Mouse (Mus musculus) MEL (cell line): ENCODE data around the gene Ssh2. TPM values are rescaled to one million over a fixed set of nuclear protein-coding genes. Genes with fewer than 3 reads are reported as not detected.

Experiments used
- DNase-seq: peaks from one replicate; pipeline ENCODE4 v3.0.0; 2011; ENCODE audit warnings: low read depth, low spot score
- H3K27ac ChIP-seq: 2 replicates; pipeline ENCODE4 v1.5.1; 2012; ENCODE audit warnings: low read depth, mild to moderate bottlenecking, control low read depth, low read length, moderate library complexity; ENCODE audit not compliant: control insufficient read depth
- H3K27me3 ChIP-seq, 2 experiments: fragments of 150-350 bp in 1 of 2; sonication (generic) in 1 of 2; 2 replicates each; pipeline ENCODE4 v1.6.1; 2012; ENCODE audit warnings: low read length in 2 of 2, mild to moderate bottlenecking in 2 of 2, improper control_type of control experiment in 1 of 2, moderate library complexity in 1 of 2; ENCODE audit not compliant: insufficient read depth in 2 of 2, control insufficient read depth in 1 of 2
- H3K36me3 ChIP-seq, 2 experiments: 2 replicates each; pipeline ENCODE4 v1.6.1; 2012 to 2014; ENCODE audit warnings: low read length in 2 of 2, improper control_type of control experiment in 1 of 2, inconsistent platforms in 1 of 2, mild to moderate bottlenecking in 1 of 2; ENCODE audit not compliant: insufficient read depth in 2 of 2, control insufficient read depth in 1 of 2
- H3K4me1 ChIP-seq, 2 experiments: fragments of 150-350 bp in 1 of 2; sonication (generic) in 1 of 2; 2 replicates each; pipeline ENCODE4 v1.6.1; 2012; ENCODE audit warnings: low read length in 2 of 2, improper control_type of control experiment in 1 of 2, mild to moderate bottlenecking in 1 of 2; ENCODE audit not compliant: insufficient read depth in 2 of 2, control insufficient read depth in 1 of 2
- H3K4me3 ChIP-seq, 2 experiments: fragments of 150-350 bp in 1 of 2; sonication (generic) in 1 of 2; 2 replicates each; pipeline ENCODE4 v1.5.1; 2012; ENCODE audit warnings: low read depth in 2 of 2, low read length in 2 of 2, mild to moderate bottlenecking in 2 of 2, moderate library complexity in 2 of 2, control low read depth in 1 of 2, improper control_type of control experiment in 1 of 2; ENCODE audit not compliant: control insufficient read depth in 1 of 2, insufficient read depth in 1 of 2
- H3K79me2 ChIP-seq: 2 replicates; pipeline ENCODE4 v1.6.1; 2012; ENCODE audit warnings: mild to moderate bottlenecking, low read length, moderate library complexity; ENCODE audit not compliant: control insufficient read depth, poor library complexity, insufficient read depth
- H3K9ac ChIP-seq: 2 replicates; pipeline ENCODE4 v1.6.1; 2012; ENCODE audit warnings: low read depth, mild to moderate bottlenecking, control low read depth, low read length, moderate library complexity; ENCODE audit not compliant: control insufficient read depth, poor library complexity, severe bottlenecking
- H3K9me3 ChIP-seq: fragments of 150-350 bp; sonication (generic); replicated peaks from 2 replicates; pipeline ENCODE4 v1.6.1; 2012; ENCODE audit warnings: mild to moderate bottlenecking, low read length, improper control_type of control experiment, moderate library complexity; ENCODE audit not compliant: insufficient read depth
- ELF1 ChIP-seq: IDR thresholded peaks from 2 replicates; pipeline ENCODE4 v1.6.1; 2014; ENCODE audit warnings: low read depth, mild to moderate bottlenecking, inconsistent platforms, low read length, improper control_type of control experiment, moderate library complexity
- ETS1 ChIP-seq: IDR thresholded peaks from 2 replicates; pipeline ENCODE4 v1.6.1; 2012; ENCODE audit warnings: low read depth, mild to moderate bottlenecking, inconsistent platforms, low read length, improper control_type of control experiment, moderate library complexity
- GATA1 ChIP-seq: IDR thresholded peaks from 2 replicates; pipeline ENCODE4 v1.6.1; 2011; ENCODE audit warnings: low read depth, low read length, improper control_type of control experiment
- JUND ChIP-seq: IDR thresholded peaks from 2 replicates; pipeline ENCODE4 v1.6.1; 2011; ENCODE audit warnings: low read depth, mild to moderate bottlenecking, improper control_type of control experiment, low read length
- MAX ChIP-seq: IDR thresholded peaks from 2 replicates; pipeline ENCODE4 v1.6.1; 2011; ENCODE audit warnings: low read length, improper control_type of control experiment
- RAD21 ChIP-seq: IDR thresholded peaks from 2 replicates; pipeline ENCODE4 v1.6.1; 2011; ENCODE audit warnings: mild to moderate bottlenecking, low read depth, low read length, improper control_type of control experiment
- SIN3A ChIP-seq: IDR thresholded peaks from 2 replicates; pipeline ENCODE4 v1.6.1; 2012; ENCODE audit warnings: low read length, improper control_type of control experiment, inconsistent platforms
- SMC3 ChIP-seq: IDR thresholded peaks from 2 replicates; pipeline ENCODE4 v1.6.1; 2011; ENCODE audit warnings: low read depth, low read length, improper control_type of control experiment
- USF2 ChIP-seq, 2 experiments: IDR thresholded peaks; 2 replicates each; pipeline ENCODE4 v1.6.1; 2011 to 2012; ENCODE audit warnings: improper control_type of control experiment in 2 of 2, low read length in 2 of 2, borderline replicate concordance in 1 of 2, inconsistent platforms in 1 of 2, low read depth in 1 of 2, mild to moderate bottlenecking in 1 of 2; ENCODE audit not compliant: insufficient read depth in 1 of 2
- polyA plus RNA-seq, 2 experiments: library from polyadenylated mRNA; stranded (reverse) in 1 of 2; unstranded in 1 of 2; fragments of >175 nt in 1 of 2; fragments of >200 nt in 1 of 2; gene quantifications; 2 replicates each; pipeline versions ENCODE4 v1.2.1 to v1.2.4; 2012; ENCODE audit warnings: low replicate concordance in 2 of 2, low read depth in 1 of 2; ENCODE audit not compliant: insufficient read length in 2 of 2, insufficient read depth in 1 of 2, missing spikeins in 1 of 2
- total RNA-seq: library from RNA; depleted of rRNA; stranded (reverse); fragments of 300-350 nt; gene quantifications from 2 replicates; pipeline ENCODE4 v1.2.3, GENCODE M21; 2012

The Ssh2 gene
- total and polyA plus RNA-seq, 3 experiments = 6.3 to 29.2 (median 16.5) TPM

DNA sequence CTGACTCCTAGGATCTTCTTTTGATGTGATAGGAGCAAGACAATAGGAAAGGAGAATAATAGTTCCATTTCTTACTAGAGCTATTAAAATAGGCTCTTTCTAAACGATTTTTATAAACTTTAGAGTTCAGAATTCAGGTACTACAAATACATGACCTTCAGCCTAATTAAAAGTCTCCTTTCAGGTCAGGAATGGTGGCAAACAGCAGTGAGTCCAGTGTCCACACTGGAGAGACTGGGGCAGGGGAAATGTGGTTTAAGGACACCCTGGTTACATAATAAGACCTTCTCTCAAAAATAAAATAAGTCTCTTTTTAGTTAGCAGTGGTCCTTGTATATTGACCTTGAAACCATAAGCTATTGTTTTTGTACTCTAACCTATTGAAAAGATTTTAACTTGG is 148.3 kb downstream of the Ssh2 start:
- H3K9ac ChIP-seq = no peak overlapping the region
- TF ChIP-seq RAD21 (no peak), SIN3A (0 out of 2 replicates have a peak, but pooled peaks have one; percentile 6), SMC3 (no peak)
- no peak overlapping the region for H3K27ac ChIP-seq
- H3K4me1 ChIP-seq = peaks cover 10 to 17% of the 10 kb centered on the region in 2 experiments
- H3K27me3 ChIP-seq = no peaks in the 10 kb centered on the region
- peaks cover 0 to 15% of the 10 kb centered on the region in 2 experiments; a peak in 2 of 4 replicates for H3K36me3 ChIP-seq
- no peak overlapping the region for H3K4me3 ChIP-seq
- H3K9me3 ChIP-seq = no peaks in the 10 kb centered on the region
- no peaks in the 10 kb centered on the region for H3K79me2 ChIP-seq
- no peak for DNase-seq

DNA sequence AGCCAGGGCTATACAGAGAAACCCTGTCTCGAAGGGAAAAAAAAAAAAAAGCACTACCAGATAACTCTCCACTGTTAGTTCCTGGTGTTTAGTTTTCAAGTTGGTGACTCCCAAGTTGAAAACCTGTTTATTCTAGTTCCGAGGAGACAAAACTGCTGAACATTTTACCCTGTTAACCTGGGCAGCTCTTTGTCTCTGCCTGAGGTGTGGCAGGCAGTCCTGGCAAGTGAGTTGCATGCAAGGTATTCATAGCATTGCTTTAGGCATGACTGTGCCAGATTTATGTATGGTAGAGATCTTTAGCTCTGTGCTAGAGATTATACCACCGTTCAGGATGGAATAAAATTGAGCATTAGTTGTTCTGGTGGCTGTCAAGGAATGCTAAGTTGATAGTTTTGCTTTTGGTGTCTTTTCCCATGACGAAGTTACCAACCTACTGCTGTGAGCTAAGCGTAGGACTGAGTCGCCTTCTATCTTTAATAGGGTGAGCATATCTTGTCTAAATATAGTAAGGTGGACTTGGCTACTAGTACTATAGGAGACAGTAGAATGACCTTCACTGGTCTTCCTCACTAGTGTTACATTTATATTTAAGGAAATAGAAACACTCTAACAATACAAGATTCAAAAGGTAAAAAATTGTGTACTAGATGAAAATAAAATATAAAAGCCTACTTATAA is 149.8 kb downstream of the Ssh2 start:
- no peaks in the 10 kb centered on the region for H3K27me3 ChIP-seq
- H3K4me3 ChIP-seq = no peak overlapping the region
- H3K9ac ChIP-seq = no peak overlapping the region
- H3K27ac ChIP-seq = no peak overlapping the region
- TF ChIP-seq ELF1 (no peak), ETS1 (no peak)
- H3K4me1 ChIP-seq = peaks cover 21 to 28% of the 10 kb centered on the region in 2 experiments
- DNase-seq = no peak
- H3K79me2 ChIP-seq = peaks cover 2% of the 10 kb centered on the region; the same call in 1 of the 2 replicates
- H3K9me3 ChIP-seq = no peaks in the 10 kb centered on the region
- peaks cover 0 to 30% of the 10 kb centered on the region in 2 experiments; a peak in 2 of 4 replicates for H3K36me3 ChIP-seq

DNA sequence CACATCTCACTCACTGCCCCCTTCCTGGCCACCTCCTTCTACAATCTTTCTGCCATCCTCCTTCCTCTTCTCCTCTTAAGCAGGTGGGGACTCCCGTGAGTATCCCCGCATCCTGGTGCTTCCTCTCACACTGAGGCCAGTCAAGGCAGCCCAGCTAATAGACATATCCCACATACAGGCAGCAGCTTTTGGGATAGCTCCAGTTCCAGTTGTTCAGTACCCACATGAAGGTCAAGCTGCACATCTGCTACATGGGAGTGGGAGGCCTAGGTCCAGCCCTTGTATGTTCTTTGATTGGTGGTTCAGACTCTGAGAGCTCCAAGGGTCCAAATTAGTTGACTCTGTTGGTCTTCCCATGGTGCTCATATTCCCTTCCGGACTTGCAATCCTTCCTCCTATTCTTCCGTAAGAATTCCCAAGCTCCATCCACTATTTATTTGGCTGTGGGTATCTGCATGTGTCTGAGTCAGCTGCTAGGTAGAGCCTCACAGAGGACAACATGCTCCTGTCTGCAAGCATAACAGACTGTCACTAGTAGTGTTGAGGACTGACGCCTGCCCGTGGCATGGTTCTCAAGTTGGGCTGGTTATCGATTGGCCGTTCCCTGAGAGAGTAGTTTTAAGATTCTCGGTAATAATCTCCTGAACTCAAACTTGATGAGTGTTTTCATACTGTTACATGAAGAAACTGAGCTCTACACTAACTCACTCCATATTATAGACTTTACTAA is 151.6 kb downstream of the Ssh2 start:
- no peak overlapping the region for H3K9ac ChIP-seq
- H3K4me3 ChIP-seq = no peak overlapping the region
- DNase-seq = no peak
- H3K4me1 ChIP-seq = peaks cover 27 to 37% of the 10 kb centered on the region in 2 experiments
- TF ChIP-seq GATA1 (no peak), USF2 (IDR thresholded peaks at IDR 0.05; ENCODE audit: borderline replicate concordance in 1 of 2, insufficient read depth in 1 of 2, low read depth in 1 of 2, low read length in 2 of 2) (no peak), JUND (no peak), MAX (no peak)
- TF ChIP-seq, all 39 proteins: peak for 0
- peaks cover 0 to 45% of the 10 kb centered on the region in 2 experiments; a peak in 2 of 4 replicates for H3K36me3 ChIP-seq
- no peaks in the 10 kb centered on the region for H3K27me3 ChIP-seq
- no peak overlapping the region for H3K27ac ChIP-seq
- no peaks in the 10 kb centered on the region for H3K9me3 ChIP-seq
- peaks cover 2% of the 10 kb centered on the region; the same call in 1 of the 2 replicates for H3K79me2 ChIP-seq
